Mouse (Mus musculus): Measurements from ENCODE around the gene Arhgap35. TPM values are rescaled to one million over a fixed set of nuclear protein-coding genes. Genes with fewer than 3 reads are reported as not detected.
"Not testable (repeated sequence)": the region's sequence is repeated elsewhere in the genome, so short reads cannot be mapped to it uniquely, and the experiment has no call there.

Gene Arhgap35
- polyA plus RNA-seq, 1 experiment: 75.2 TPM

- TF ChIP-seq CTCF (IDR thresholded peaks at IDR 0.05; ENCODE audit: borderline replicate concordance, extremely low read depth, insufficient read depth, insufficient read length) (no peak), POLR2A (IDR thresholded peaks at IDR 0.05; ENCODE audit: borderline replicate concordance, extremely low read depth, insufficient read depth, insufficient read length, poor library complexity, severe bottlenecking) (no peak)
- DNase-seq (ENCODE audit: low read depth): no peak
Observed at GRCm38 (mm10) chr7:16623131-16623530, 8.3 kb upstream of the Arhgap35 start.

GRCm38 (mm10) chr7:16621066-16621622, 6.4 kb upstream of the Arhgap35 start:
- no peak for TF ChIP-seq POLR2A (IDR thresholded peaks at IDR 0.05; ENCODE audit: borderline replicate concordance, extremely low read depth, insufficient read depth, insufficient read length, poor library complexity, severe bottlenecking)
- DNase-seq (ENCODE audit: low read depth): no peak

GRCm38 (mm10) chr7:16618661-16619211, 3.9 kb upstream of the Arhgap35 start:
- no peak for TF ChIP-seq POLR2A (IDR thresholded peaks at IDR 0.05; ENCODE audit: borderline replicate concordance, extremely low read depth, insufficient read depth, insufficient read length, poor library complexity, severe bottlenecking)
- peak; percentile 66 for TF ChIP-seq CTCF (IDR thresholded peaks at IDR 0.05; ENCODE audit: borderline replicate concordance, extremely low read depth, insufficient read depth, insufficient read length)
- DNase-seq (ENCODE audit: low read depth): peak; percentile 66

DNA sequence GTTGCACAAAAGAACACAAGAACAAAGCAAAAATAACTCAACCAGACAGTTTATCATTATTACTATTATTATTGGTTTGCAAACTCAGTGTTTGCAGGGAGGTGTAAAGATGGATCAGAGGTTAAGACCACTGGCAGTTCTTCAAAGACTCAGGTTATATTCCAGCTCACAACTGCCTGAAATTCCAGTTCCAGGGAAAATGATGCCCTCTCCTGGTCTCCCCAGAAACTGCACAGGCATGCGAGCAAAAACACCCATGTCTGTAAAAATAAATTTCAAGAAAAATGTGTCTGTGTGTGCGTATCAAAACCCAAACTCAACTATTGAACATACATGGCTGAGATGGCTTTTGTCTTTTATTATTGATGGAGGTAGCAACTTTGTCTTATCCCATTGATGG, 2.3 kb upstream of the Arhgap35 start:
- TF ChIP-seq CTCF (IDR thresholded peaks at IDR 0.05; ENCODE audit: borderline replicate concordance, extremely low read depth, insufficient read depth, insufficient read length): peak; percentile 82; the same call in 1 of the 2 replicates
- TF ChIP-seq POLR2A (IDR thresholded peaks at IDR 0.05; ENCODE audit: borderline replicate concordance, extremely low read depth, insufficient read depth, insufficient read length, poor library complexity, severe bottlenecking): no peak
- DNase-seq (ENCODE audit: low read depth): peak; percentile 63

DNA sequence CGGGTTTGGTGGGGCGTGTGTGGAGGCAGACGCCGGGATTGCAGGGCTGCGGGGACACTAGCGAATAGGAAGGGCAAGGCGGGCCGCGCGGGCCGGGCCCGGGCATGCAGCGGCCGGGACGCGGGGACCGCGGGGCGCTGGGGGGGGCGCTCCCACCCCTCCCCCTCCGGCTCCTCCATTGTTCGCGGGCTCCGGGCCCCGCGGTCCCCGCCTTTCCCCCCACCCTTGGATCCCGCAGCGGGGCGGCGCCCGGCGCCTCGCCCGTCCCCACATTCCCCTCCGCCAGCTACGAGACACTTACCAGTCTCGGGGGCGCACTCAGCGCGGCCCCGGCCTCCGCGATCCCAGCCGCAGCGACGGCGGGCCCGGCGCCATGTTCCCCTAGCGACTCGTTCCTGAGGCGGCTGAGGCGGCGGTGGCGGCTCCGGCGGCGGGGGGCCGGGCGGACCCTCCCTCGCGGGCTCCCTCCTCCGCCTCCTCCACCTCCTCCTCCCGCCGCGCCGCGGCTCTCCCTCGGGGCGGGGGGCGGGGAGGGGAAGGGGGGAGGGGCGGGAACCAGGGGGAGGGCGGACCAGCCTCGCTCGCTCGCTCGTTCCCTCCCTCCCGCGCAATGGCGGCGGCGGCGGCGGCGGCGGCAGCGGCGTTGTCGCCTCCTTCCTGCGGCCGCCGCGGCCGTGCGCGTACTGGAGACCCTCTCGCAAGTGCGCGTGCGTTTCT, 464 bp downstream of the Arhgap35 start:
- TF ChIP-seq CTCF (IDR thresholded peaks at IDR 0.05; ENCODE audit: borderline replicate concordance, extremely low read depth, insufficient read depth, insufficient read length) (no peak), POLR2A (IDR thresholded peaks at IDR 0.05; ENCODE audit: borderline replicate concordance, extremely low read depth, insufficient read depth, insufficient read length, poor library complexity, severe bottlenecking) (peak; percentile 74; the same call in 1 of the 2 replicates)
- no peak for DNase-seq (ENCODE audit: low read depth)

DNA sequence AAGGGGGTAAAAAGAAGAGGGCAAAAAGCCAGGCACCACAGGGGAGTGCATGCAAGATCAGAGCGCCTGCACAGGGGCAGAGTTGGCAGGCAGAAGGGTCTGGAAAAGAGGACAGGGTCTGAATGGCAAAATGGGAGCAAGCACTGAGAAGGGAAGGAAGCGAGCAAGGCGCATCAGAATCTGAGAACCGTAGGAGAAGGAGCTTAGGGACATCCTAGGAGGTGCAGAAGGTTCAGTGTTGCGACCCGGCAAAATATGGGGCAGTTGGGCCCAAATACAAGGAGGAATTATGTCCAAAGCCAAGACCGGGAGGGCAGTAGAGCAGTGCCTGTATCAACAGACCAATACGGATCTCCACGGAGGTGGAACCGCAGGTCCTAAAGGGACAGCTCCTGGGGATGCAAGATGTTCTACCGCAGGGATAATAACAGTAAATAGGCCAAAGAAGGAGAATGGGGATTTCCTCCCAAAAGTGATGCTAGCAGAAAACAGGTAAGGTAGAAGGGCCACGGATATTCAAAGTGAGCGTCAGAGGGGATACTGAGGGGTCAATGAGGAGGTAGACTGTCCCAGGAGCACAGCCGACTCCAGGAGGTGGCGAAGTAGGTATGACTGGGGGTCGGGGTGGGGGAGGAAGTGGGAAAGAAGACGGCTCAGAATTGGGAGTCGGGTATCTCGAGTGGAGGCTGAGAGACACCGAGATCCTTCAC, 1.2 kb downstream of the Arhgap35 start:
- DNase-seq (ENCODE audit: low read depth): peak; percentile 52
- TF ChIP-seq POLR2A (IDR thresholded peaks at IDR 0.05; ENCODE audit: borderline replicate concordance, extremely low read depth, insufficient read depth, insufficient read length, poor library complexity, severe bottlenecking) (no peak), CTCF (IDR thresholded peaks at IDR 0.05; ENCODE audit: borderline replicate concordance, extremely low read depth, insufficient read depth, insufficient read length) (no peak)

GRCm38 (mm10) chr7:16610345-16610744, 4.4 kb downstream of the Arhgap35 start:
- no peak for TF ChIP-seq CTCF (IDR thresholded peaks at IDR 0.05; ENCODE audit: borderline replicate concordance, extremely low read depth, insufficient read depth, insufficient read length)
- no peak for TF ChIP-seq POLR2A (IDR thresholded peaks at IDR 0.05; ENCODE audit: borderline replicate concordance, extremely low read depth, insufficient read depth, insufficient read length, poor library complexity, severe bottlenecking)
- DNase-seq (ENCODE audit: low read depth): no peak

GRCm38 (mm10) chr7:16608961-16609360, 5.8 kb downstream of the Arhgap35 start:
- no peak for TF ChIP-seq POLR2A (IDR thresholded peaks at IDR 0.05; ENCODE audit: borderline replicate concordance, extremely low read depth, insufficient read depth, insufficient read length, poor library complexity, severe bottlenecking)
- TF ChIP-seq CTCF (IDR thresholded peaks at IDR 0.05; ENCODE audit: borderline replicate concordance, extremely low read depth, insufficient read depth, insufficient read length): no peak
- DNase-seq (ENCODE audit: low read depth): no peak

DNA sequence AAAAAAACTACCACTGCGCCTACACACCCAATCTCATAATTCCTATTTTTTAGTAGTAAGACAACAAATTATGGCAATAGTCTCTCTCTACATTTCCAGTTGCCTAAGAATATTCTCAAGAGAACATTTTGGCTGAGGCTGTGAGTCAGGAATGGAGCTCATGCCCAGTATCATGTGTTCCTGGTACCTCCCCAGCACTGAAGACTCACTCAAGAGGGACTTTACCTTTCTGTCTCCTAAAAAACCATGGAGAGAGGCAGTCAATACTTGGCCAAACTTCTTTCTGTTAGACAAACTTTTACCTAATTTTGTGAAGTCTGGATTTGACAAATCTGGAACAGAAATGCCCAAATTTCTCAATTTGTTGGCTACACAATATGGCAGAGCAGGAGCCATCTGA, 6.7 kb downstream of the Arhgap35 start:
- TF ChIP-seq POLR2A (IDR thresholded peaks at IDR 0.05; ENCODE audit: borderline replicate concordance, extremely low read depth, insufficient read depth, insufficient read length, poor library complexity, severe bottlenecking) (no peak), CTCF (IDR thresholded peaks at IDR 0.05; ENCODE audit: borderline replicate concordance, extremely low read depth, insufficient read depth, insufficient read length) (no peak)
- no peak for DNase-seq (ENCODE audit: low read depth)

DNA sequence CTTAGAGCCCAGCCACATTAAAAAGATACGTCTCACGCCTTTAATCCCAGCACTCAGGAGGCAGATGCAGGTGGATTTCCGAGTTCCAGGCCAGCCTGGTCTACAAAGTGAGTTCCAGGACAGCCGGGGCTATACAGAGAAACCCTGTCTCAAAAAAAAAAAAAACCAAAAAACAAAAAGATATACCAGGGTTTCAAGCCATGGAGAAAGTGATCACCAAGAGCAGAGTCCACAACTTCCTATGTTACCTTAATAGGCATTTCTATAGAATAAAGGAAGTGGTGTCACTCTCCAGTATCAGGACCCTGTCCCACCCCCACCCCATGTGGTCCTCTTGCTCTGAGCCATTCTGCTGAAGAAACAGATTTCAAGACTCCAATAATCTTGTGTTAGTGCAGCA, 8.0 kb downstream of the Arhgap35 start:
- not testable (repeated sequence) for DNase-seq (ENCODE audit: low read depth)

DNA sequence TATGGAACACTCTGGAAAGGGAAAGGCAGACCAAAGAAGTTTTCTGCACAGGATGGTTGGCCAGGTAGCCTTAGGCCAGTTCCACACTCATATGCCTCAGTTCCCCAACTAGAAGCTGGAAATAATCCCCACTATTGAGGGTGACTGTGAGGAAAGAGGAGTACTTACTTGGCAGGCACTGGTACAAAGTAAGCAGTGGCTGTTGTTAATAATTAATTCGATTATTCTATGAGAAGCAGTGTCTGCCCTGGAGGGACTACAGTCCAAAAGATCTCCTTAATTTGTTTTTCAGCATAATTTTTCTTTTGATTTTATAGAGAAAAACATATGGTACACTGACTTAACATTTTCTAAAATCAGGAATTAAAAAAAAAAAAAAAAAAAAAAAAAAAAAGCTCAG, 10.7 kb downstream of the Arhgap35 start:
- DNase-seq (ENCODE audit: low read depth): no peak
- TF ChIP-seq POLR2A (IDR thresholded peaks at IDR 0.05; ENCODE audit: borderline replicate concordance, extremely low read depth, insufficient read depth, insufficient read length, poor library complexity, severe bottlenecking): no peak
- no peak for TF ChIP-seq CTCF (IDR thresholded peaks at IDR 0.05; ENCODE audit: borderline replicate concordance, extremely low read depth, insufficient read depth, insufficient read length)

Data from brain, embryonic 14.5 days (tissue).